Mouse (Mus musculus): Measurements from ENCODE around the gene Gprc5d. TPM values are rescaled to one million over a fixed set of nuclear protein-coding genes. Genes with fewer than 3 reads are reported as not detected.

The Gprc5d gene
- polyA plus RNA-seq, 1 experiment = not detected

- DNase-seq (ENCODE audit: low read depth) = peak; percentile 39
- no peak for TF ChIP-seq POLR2A (IDR thresholded peaks at IDR 0.05; ENCODE audit: borderline replicate concordance, extremely low read depth, insufficient read depth, insufficient read length, poor library complexity, severe bottlenecking)
- peak; percentile 18; the same call in 1 of the 2 replicates for TF ChIP-seq CTCF (IDR thresholded peaks at IDR 0.05; ENCODE audit: borderline replicate concordance, extremely low read depth, insufficient read depth, insufficient read length)
Measured at GRCm38 (mm10) chr6:135089786-135090185, 28.3 kb downstream of the Gprc5d start.

GRCm38 (mm10) chr6:135087721-135088451 lies 30.2 kb downstream of the Gprc5d start:
- peak; percentile 92 for DNase-seq (ENCODE audit: low read depth)
- TF ChIP-seq CTCF (IDR thresholded peaks at IDR 0.05; ENCODE audit: borderline replicate concordance, extremely low read depth, insufficient read depth, insufficient read length) (peak; percentile 95), POLR2A (IDR thresholded peaks at IDR 0.05; ENCODE audit: borderline replicate concordance, extremely low read depth, insufficient read depth, insufficient read length, poor library complexity, severe bottlenecking) (no peak)

GRCm38 (mm10) chr6:135085703-135086102 lies 32.4 kb downstream of the Gprc5d start:
- TF ChIP-seq CTCF (IDR thresholded peaks at IDR 0.05; ENCODE audit: borderline replicate concordance, extremely low read depth, insufficient read depth, insufficient read length) (no peak), POLR2A (IDR thresholded peaks at IDR 0.05; ENCODE audit: borderline replicate concordance, extremely low read depth, insufficient read depth, insufficient read length, poor library complexity, severe bottlenecking) (no peak)
- DNase-seq (ENCODE audit: low read depth) = no peak

- DNase-seq (ENCODE audit: low read depth) = no peak
- TF ChIP-seq CTCF (IDR thresholded peaks at IDR 0.05; ENCODE audit: borderline replicate concordance, extremely low read depth, insufficient read depth, insufficient read length) = no peak
- no peak for TF ChIP-seq POLR2A (IDR thresholded peaks at IDR 0.05; ENCODE audit: borderline replicate concordance, extremely low read depth, insufficient read depth, insufficient read length, poor library complexity, severe bottlenecking)
Measured at GRCm38 (mm10) chr6:135083991-135084502, 34.0 kb downstream of the Gprc5d start.

- TF ChIP-seq CTCF (IDR thresholded peaks at IDR 0.05; ENCODE audit: borderline replicate concordance, extremely low read depth, insufficient read depth, insufficient read length) (no peak), POLR2A (IDR thresholded peaks at IDR 0.05; ENCODE audit: borderline replicate concordance, extremely low read depth, insufficient read depth, insufficient read length, poor library complexity, severe bottlenecking) (no peak)
- no peak for DNase-seq (ENCODE audit: low read depth)
Measured at GRCm38 (mm10) chr6:135078420-135078819, 39.7 kb downstream of the Gprc5d start.

- TF ChIP-seq POLR2A (IDR thresholded peaks at IDR 0.05; ENCODE audit: borderline replicate concordance, extremely low read depth, insufficient read depth, insufficient read length, poor library complexity, severe bottlenecking) = no peak
- no peak for TF ChIP-seq CTCF (IDR thresholded peaks at IDR 0.05; ENCODE audit: borderline replicate concordance, extremely low read depth, insufficient read depth, insufficient read length)
- no peak for DNase-seq (ENCODE audit: low read depth)
Measured at GRCm38 (mm10) chr6:135076202-135076601, 41.9 kb downstream of the Gprc5d start.

- DNase-seq (ENCODE audit: low read depth) = no peak
- no peak for TF ChIP-seq POLR2A (IDR thresholded peaks at IDR 0.05; ENCODE audit: borderline replicate concordance, extremely low read depth, insufficient read depth, insufficient read length, poor library complexity, severe bottlenecking)
- no peak for TF ChIP-seq CTCF (IDR thresholded peaks at IDR 0.05; ENCODE audit: borderline replicate concordance, extremely low read depth, insufficient read depth, insufficient read length)
Measured at GRCm38 (mm10) chr6:135074405-135074947, 43.6 kb downstream of the Gprc5d start.

GRCm38 (mm10) chr6:135070347-135070746 lies 47.7 kb downstream of the Gprc5d start:
- no peak for DNase-seq (ENCODE audit: low read depth)
- TF ChIP-seq CTCF (IDR thresholded peaks at IDR 0.05; ENCODE audit: borderline replicate concordance, extremely low read depth, insufficient read depth, insufficient read length) (no peak), POLR2A (IDR thresholded peaks at IDR 0.05; ENCODE audit: borderline replicate concordance, extremely low read depth, insufficient read depth, insufficient read length, poor library complexity, severe bottlenecking) (no peak)

GRCm38 (mm10) chr6:135069856-135070255 lies 48.2 kb downstream of the Gprc5d start:
- no peak for DNase-seq (ENCODE audit: low read depth)
- TF ChIP-seq POLR2A (IDR thresholded peaks at IDR 0.05; ENCODE audit: borderline replicate concordance, extremely low read depth, insufficient read depth, insufficient read length, poor library complexity, severe bottlenecking) (no peak), CTCF (IDR thresholded peaks at IDR 0.05; ENCODE audit: borderline replicate concordance, extremely low read depth, insufficient read depth, insufficient read length) (no peak)

- TF ChIP-seq CTCF (IDR thresholded peaks at IDR 0.05; ENCODE audit: borderline replicate concordance, extremely low read depth, insufficient read depth, insufficient read length) (no peak), POLR2A (IDR thresholded peaks at IDR 0.05; ENCODE audit: borderline replicate concordance, extremely low read depth, insufficient read depth, insufficient read length, poor library complexity, severe bottlenecking) (no peak)
- DNase-seq (ENCODE audit: low read depth) = no peak
Measured at GRCm38 (mm10) chr6:135068221-135068620, 49.9 kb downstream of the Gprc5d start.

GRCm38 (mm10) chr6:135066795-135067445 lies 51.2 kb downstream of the Gprc5d start:
- TF ChIP-seq CTCF (IDR thresholded peaks at IDR 0.05; ENCODE audit: borderline replicate concordance, extremely low read depth, insufficient read depth, insufficient read length) (no peak), POLR2A (IDR thresholded peaks at IDR 0.05; ENCODE audit: borderline replicate concordance, extremely low read depth, insufficient read depth, insufficient read length, poor library complexity, severe bottlenecking) (no peak)
- peak; percentile 20 for DNase-seq (ENCODE audit: low read depth)

Measured in brain, embryonic 14.5 days (tissue).